In the genomic region with DNA sequence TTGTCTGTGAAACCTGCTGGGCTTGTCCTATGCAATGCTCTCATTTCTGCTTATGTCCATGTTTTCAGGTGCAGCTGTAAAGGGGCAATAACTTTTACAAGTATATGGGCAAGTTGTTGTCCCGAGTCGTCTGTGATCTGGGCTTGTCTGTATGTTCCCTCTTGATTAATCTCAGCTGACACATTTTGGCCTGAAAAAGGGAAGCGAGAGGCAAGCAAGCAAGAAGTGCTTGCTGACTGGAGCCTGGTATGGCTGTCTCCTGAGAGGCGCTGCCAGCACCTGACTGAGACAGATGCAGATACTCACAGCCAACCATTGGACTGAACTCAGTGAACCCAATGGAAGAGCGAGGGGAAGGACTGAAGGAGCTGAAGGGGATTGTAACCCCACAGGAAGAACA, we compare ENCODE assay signal across 20 mouse cellular contexts.
"Had no signal": no experiment of that assay in that cellular context is flagged by ENCODE, and none has a peak within 500 bp of the region (broad histone marks: within the 10 kb centered on the region; RNA-seq: fewer than 3 reads in every experiment).

No protein-coding gene starts in this region.

- H3K9me3 ChIP-seq: limb, embryonic 12.5 days; limb, embryonic 15.5 days; stomach, embryonic 15.5 days had no signal

- H3K36me3 ChIP-seq: limb, embryonic 12.5 days; limb, embryonic 15.5 days; stomach, embryonic 15.5 days had no signal

- H3K27ac ChIP-seq: kidney, postnatal 0 days; left cerebral cortex, adult 2 months; limb, embryonic 12.5 days; liver, embryonic 14.5 days; macrophage; stomach, embryonic 15.5 days had no signal

- H3K4me3 ChIP-seq: left cerebral cortex, adult 2 months; limb, embryonic 12.5 days; limb, embryonic 15.5 days; stomach, embryonic 15.5 days had no signal

- H3K27me3 ChIP-seq: limb, embryonic 12.5 days; limb, embryonic 15.5 days; stomach, embryonic 15.5 days had no signal

- H3K4me2 ChIP-seq: limb, embryonic 12.5 days; limb, embryonic 15.5 days; liver, embryonic 11.5 days; lung, embryonic 14.5 days; midbrain, embryonic 11.5 days; stomach, embryonic 15.5 days had no signal

- ATAC-seq: liver, postnatal 0 days; lung, postnatal 0 days had no signal

- H3K9ac ChIP-seq: limb, embryonic 12.5 days; limb, embryonic 15.5 days; liver, embryonic 14.5 days; liver, postnatal 0 days; lung, embryonic 14.5 days; stomach, embryonic 15.5 days had no signal

- DNase-seq: kidney, postnatal 36 days; layer of hippocampus, postnatal 36 days; left cerebral cortex, postnatal 4 days; liver, postnatal 0 days; midbrain, embryonic 14.5 days; right cerebral cortex, adult 18-20 months; right cerebral cortex, postnatal 14 days; right cerebral cortex, postnatal 4 days; thymus, postnatal 25 days had no signal
